Mouse (Mus musculus): ENCODE measurements around the gene H2-M10.2.

Gene H2-M10.2

DNA sequence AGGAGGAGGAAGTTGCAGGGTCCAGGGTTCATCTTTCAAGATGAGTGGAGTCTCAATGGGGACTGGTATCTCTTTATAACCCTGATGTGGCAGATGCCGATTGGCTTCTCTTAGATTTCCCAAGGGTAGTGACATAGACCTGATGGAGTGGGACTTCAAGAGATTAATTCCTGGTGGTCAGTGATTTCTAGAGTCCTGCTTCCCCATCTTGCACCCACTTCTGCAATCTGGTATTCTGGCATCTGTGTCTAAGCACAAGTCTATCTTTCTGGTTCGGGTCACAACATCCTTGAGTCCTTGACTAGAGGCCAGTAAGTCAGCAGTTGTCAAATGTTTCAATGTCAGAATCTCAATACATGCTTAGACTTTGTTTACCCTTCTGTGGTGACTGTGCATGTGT lies at the start of gene H2-M10.2:
H2-M10.2 (minus strand) TSS at position 101 of the 400 bp plus-strand sequence.
- DNase-seq = no peak

DNA sequence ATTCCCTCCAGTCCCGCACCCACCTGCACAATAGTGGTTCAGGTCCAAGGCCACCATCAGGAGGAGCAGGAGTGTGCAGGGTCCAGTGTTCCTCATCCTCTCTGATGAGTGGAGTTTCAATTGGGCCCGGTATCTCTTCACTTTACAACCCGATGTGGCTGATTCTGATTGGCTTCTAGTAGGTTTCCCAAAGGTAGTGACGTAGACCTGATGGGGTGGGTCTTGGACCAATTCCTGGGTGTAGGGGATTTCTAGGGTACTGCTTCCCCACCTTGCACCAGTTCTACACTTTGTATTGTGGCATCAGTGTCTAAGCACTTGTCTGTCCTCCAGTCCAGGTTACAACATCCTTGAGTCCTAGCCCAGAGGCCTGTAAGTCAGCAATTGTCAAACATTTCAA lies 39.8 kb upstream of the H2-M10.2 start, which contains the start of gene H2-M10.1:
H2-M10.1 (minus strand) TSS at position 101 of the 400 bp plus-strand sequence.
- DNase-seq = no peak

DNA sequence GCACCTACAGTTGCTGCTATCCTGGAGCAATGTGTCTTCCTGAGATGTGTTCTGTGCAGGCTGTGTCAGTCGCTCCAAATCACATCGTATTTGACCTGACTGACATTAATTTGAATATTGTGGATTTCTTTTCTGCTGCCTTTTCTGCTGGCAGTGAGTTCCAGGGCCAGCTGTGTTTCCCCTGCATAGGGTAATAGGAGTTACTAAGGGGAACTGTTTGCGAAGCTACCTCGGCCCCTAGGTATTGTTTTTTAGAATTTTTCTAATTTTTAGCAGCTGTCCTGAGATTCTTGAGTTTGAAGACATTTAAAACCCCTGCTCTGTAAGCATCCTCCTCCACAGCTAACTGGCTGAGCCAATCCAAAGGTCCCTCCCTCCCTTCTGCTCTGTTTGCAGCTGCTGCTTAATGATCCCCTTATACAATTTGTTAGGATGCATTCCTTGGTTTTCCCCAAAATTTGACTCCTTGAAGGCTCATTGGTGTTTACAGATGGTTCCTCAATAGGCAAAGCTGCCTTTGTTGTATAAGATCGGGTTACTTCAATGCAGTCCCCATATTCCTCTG lies 29.5 kb upstream of the H2-M10.2 start:
- DNase-seq = no peak

DNA sequence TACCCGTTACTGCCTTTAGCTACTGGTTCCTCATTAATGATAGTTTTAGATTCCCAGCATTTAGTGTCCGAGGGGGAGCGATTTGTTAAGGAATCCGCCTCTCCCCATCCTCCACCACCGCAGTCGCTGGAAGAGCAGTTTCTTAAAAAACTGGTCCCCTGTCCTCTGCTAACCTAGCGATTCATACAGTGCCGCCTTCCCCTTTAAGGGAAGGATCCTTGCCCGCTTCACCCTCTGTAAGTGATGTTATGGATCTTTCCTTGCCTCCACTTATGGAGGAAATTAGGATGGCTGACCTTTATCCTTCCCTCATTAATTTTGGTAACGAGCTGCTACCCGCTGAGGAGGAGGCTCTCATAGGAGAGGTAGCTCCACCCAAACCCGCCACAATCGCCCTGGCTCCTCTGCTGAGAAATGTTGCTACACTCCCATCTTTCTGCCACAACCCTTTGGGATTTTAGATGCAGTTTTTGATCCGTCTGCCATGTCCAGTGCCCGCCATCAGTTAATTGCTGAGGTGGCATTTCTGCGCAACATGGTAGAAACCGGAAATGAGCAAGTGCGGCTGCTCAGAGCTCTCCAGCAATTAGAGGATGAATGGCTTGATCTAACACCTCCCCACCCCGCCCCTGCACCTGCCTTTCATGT lies 28.9 kb upstream of the H2-M10.2 start:
- DNase-seq = peak; percentile 90

DNA sequence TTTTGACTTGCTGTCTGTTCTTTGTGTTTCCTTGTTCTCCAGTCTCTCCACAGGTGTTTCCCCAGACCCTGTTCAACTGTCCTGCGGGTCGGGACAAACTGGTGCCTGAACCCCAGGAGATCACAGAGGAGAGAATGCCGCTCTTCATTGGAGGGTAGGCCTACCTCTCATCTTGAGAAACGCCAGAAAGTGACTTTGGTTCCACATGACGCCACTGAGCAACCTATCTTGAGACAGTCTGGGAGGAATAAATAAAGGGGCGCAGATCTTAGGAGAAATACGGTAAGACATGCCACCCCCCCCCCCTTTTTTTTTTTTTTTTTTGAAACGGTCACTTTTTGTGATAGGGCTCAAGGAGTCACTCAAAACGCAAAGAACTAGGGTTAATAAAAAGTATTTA lies 28.2 kb upstream of the H2-M10.2 start:
- peak; percentile 36 to 42 for DNase-seq

DNA sequence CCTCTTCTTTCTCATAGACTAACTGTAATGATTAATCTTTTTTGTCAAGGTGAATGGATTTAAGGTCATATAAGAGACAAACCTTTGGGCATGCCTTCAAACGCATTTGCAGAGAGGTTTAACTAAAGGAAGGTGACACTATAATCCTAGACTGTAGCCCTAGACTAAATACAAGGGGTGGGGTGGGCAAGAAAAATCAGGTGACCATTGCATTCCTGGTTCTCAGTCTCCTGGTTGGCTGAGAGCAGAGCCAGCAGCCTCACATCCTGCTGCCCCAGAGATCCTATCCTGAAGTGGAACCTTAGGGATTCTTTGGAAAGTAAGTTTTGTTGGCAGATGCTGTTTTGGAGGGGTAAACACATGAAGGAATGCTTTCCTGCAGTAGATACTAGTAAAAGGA lies 23.0 kb upstream of the H2-M10.2 start:
- DNase-seq = no peak

DNA sequence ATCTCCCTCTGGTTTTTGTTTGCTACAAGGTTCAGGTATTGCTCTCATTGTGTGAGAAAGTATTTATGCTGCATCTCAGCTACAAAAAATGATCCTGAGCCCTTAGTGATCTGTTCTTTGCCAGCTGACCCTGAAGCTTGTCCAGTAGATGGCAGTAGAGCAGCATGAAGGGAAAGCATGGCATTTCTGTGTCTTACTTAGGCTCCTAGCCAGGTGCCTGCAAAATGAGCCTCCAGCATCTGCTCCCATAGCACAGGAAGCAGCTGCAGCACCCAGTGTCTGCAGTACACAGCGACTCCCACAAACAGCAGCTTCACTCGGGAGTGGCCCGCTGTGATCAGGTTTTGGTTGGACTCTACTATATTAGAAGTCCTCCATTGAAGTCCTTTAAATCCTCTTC lies 22.6 kb upstream of the H2-M10.2 start:
- peak; percentile 74 to 87 for DNase-seq

DNA sequence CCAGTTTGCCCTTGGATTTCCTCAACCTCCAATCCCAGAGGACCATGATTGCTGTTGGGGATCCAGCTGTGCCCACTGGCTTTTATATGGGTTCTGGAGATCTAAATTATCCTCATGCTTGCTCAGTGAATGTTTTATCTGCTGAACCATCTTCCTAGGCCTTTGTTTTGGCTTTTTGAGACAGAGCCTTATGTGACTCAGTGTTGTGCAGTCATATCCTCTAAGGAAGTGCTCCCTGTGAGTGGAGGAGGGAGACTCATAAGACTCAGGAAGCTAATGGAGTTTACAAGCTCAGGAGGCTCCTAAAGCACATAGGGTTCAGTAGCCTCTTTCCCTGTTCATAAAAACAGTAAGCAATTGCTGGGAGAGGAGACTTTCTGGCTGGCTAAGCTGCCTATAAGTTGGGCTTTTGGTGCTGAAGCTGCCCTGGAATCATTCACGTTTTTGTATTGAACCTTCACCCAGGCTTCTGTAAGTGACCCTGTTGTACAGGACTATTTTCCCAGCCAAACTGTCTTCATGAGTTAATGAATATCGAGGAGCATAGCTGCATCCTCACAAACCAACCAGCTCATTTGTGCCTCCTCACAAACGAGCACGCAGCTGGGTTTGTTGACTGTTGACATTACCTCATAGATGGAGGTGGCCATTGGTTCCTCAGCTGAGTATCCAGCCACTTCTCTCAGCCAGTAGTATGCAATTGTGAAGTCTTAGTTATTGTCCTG lies 4.6 kb downstream of the H2-M10.2 start:
- DNase-seq = no peak

DNA sequence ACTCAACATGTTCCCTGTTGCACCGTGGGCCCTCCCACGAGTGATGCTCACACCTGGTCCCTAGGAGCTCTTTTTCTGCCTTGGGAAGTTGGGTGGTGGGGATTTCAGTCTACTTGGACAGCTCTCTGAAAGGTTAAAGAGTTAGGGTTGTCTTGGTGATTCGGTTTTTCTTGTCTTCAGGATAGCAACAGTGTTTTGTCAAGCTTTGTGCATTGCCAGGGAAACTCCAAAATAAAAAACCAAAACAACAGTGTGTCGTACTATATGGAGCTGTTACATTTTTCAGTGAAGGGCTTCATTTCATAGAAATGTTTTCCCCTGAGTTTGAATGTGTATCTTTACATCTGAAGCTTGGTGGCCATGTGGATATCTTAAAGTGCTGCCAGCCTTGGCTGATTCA lies 11.5 kb downstream of the H2-M10.2 start:
- no peak for DNase-seq

DNA sequence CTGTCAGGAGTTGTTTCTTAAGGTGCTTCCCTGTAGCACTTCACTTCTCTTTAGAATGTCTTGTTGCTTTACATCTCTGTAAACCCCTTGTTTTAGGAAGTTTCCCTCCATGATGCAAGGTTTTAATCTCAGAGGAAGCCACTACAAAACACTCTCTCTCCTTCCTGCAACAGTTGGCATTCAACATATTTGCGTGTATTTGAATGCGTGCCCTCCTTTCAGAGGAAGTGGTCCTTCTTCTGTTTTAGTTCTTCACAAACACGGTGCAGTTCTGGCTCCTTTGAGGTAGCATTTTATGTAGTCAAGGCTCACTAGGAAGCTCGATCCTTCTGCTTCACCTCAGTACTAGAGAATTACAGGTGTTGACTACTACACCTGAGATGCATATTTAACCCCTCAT lies 12.5 kb downstream of the H2-M10.2 start:
- no peak for DNase-seq

DNA sequence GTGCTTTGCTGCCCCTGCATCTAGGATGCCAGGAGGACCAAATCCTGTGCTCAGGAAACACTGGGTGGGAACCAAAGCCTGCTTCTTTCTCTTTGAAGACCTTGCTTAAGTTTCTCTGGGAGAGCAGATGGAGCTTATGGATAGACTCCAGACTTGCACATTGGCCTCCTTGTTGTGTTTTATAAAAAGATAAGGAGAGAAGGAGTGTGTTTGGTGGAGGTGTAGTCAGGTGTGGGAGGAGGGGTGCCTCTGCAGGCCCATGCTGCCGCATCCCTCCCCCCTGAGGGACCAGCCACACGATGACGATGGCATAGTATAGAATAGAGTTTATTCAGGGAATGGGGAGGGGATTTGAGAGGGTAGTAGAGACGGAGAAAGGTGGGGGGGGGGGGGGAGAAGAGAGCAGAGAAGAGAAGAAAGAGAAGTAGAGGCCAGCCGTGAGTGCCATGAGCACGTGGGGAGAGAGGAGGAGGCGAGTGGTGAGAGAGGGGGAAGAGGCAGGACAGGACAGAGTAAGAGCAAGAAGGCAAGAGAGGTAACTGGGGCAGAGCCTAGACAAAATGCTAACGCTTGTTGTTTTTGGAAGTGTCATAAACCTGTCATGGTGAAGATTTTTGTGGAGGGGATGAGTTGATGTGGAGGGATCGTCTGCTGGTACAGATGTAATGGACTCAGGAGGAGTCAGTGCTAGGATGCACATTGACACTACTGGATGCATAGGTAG lies 13.5 kb downstream of the H2-M10.2 start:
- DNase-seq = no peak

DNA sequence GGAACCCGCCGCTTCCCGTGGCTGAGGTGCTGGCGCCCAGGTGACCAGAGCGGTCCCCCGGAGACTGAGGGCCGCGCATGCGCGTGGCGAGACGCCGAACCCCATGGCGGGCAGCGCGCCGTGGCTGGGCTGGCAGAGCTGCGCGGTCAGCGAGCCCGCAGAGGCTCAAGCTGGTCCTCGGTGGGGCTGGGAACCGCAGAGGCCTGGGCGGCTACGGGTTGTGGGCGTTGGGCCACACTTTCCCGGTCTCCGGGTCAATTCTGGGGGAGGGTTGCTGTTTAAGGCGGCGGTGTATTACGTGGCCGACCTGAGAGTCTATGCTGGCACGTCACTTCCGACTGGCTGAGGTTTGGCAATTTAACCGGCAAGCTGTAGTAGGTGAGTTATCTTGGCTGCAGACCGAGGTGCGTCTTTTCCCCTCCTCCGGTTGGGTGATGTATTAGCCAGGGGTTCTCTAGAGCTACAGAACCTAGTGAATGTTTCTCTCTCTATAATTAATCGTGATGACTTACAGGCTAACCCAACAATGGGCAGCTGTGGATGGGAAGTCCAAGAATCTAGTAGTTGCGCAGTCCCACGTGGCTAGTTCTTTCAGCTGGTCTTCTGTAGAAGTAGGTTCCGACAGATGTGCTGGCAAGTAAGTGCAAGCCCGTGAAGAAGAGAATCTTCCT lies 14.6 kb downstream of the H2-M10.2 start, which contains the start of gene Trim39:
Trim39 (minus strand) TSS at position 662 of the 671 bp plus-strand sequence.
- peak; percentile 11 to 97 for DNase-seq

DNA sequence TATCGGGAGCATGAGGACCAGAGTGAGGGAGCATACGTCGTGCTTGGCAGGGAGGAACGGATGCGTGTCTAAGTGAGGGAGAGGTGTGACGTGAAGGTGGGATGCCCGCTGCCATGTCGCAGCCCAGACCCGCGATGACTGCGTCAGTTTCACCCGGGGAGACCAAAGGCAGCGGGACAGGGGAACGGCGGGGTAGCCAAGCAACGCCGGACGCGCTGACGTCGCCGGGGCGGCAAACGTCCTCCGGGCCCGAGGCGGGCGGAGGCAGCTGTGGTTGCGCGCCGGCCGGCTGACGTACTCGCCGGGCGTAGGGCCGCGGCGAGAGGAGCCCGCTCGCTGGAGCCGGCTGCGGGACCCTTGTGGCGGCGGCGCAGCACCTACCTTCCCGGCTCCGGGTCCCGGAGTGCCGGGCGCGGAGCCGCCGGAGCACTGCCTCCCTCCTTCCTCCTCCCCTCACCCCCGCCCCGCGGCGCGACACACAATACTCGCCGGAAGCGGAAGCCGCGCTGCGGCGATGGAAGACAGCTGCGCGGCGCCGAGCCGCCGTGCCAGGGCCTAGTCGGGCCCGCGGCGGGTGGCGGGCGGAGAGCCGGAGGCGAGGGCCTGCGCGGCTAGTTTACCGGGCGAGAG lies 15.2 kb downstream of the H2-M10.2 start:
- DNase-seq = peak; percentile 93 to 98

DNA sequence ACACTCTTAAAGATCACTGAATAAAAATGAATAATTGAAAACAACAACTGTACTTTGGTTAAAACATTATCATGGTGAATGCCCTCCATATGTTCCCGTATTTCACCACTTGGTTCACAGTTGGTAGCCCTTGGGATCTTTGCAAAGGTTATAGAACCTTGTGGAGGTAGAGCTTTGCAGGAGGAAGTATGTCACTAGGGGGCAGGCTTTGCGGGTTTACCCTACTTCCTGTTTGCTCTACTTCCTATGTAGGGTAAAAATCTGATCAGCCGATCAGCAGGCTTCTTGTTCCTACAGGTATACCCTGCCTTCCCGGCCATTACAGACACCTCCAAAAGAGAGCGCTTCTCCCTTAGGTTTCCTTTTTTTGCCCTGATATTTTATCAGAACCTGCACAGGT lies 20.5 kb downstream of the H2-M10.2 start:
- DNase-seq = peak in 1 of 2 experiments; percentile 24

DNA sequence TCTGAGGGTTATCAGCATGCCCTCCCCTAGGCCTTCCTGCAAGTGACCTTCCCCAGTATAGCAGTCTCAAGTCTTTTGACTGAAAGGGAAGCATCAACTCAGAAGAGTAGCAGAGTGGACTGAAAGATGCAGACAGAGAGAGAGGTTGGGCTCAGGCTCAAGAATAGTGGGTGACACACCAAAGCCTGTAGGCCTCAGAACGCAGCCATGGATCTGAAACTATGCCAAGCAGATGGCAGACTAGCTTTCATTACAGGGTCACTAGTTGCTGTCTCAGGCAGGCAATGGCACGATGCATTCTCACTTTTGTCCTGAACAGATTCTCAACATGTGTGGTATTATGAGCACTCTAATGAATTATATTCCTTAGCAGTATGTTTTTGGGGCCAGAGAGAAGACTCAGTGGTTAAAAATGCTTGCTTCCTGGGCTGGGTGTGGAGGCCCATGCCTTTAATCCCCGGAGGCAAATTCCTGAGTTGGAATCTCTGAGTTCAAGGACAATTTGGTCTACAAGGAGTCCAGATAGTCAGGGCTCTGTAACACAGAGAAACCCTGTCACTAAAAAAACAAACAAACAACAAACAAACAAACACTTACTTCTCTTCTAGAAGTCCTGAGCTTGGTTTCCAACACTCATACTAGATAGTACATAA lies 21.9 kb downstream of the H2-M10.2 start:
- DNase-seq = no peak

DNA sequence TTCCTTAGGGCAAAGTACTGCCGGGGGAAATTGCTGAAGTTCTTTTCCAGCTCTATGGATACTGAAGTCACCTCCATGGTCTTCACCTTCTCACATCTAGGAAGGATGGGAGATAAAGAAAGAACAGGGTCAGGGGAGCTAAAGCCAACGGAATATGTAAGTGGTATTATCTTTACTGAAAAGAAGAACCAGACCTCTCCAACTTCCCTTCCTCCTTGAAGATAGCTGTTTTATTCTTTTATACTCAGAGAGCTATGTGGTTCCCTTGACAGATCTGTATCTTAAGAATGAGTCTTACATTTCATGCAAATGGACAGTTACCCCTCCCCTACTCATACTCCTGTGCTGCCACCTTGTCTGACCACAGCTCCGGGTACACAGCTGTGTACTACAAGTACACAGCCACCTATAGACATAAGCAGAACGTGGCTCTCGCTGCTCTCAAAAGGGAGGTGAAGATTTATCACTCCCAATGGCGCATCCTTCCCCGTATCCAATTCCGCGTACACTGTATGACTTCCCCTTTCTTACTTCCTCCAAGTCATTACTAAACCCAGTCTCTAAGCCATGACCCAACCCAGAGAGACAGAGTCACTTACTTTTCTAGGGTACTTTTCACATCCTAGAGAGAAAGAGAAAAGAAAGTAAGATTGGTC lies 24.7 kb downstream of the H2-M10.2 start:
- DNase-seq = no peak

DNA sequence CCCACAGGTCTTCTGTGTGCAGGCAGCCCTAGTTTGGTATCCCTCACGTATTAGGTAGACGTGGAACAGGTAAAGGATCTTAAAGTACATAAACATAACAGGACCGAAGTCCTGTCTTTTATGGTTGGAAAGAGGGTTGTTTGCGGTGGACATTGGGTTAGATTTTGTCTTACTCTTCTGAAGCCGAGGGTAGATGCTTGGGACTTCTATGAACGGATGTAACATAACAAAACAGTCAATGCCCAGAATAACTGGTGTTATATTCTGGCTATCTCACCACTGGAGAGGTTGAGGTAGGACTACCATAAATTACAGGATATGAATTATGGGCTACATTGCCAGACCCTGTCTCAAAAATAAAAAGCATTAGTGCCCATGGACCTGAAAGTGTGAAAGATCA lies 28.3 kb downstream of the H2-M10.2 start, which contains the start of gene Rpp21:
Rpp21 (minus strand) TSS at position 101 of the 400 bp plus-strand sequence.
- DNase-seq = no peak

DNA sequence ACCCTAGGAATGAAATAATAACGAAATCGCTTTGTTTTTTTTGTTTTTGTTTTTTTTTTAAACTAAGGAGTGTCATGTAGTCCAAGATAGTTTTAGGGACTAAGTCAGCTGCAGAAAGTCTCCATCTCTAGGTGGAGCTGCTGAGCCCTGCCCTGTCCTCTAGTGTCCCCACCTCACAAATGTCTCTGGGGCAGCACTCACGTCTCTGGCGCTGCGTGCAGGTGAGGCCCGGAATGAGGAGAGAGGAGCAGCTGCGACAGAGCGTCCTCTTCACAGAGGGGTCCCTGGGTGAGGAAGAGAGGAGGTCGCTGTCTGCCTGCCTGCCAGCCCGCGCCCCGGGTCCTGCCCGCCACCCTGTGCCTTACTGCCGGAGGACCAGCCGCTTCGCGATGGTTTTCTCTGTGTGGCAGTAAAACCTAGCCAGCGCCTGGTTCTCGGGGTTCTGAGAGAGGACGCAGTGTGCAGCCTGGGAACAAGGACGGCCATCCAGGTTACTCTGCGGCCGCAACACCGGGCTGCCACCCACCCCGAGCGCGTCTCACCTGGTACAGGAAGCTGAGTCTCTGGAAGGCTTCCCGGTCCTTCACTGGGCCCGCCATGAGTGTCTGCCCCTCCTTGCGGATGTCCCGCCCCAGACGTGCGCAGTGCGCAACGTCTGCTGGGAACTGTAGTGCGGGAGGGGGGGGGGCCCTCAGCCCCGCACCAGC lies 28.9 kb downstream of the H2-M10.2 start:
- DNase-seq = peak; percentile 89 to 92

DNA sequence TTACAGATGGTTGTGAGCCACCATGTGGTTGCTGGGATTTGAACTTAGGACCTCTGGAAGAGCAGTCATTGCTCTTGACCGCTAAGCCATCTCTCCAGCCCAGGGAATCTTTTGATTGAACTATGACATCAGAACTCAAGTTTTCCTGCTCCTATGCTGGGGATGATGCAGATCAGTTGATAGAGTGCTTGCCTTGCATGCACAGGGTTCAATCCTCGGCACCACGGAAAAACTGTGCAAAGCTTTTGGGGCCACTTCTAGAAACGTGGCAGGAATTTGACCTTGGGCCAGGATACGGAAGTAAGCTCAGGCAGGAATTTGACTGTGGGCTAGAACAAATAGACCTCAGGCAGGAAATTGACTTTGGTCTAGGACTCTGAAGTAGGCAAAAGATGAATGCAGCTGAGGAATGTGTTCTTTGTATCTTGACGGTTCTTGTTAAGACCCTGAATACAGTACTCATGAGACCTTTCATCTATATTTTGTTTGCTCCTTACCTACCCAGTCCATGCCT lies 33.1 kb downstream of the H2-M10.2 start:
- no peak for DNase-seq

DNA sequence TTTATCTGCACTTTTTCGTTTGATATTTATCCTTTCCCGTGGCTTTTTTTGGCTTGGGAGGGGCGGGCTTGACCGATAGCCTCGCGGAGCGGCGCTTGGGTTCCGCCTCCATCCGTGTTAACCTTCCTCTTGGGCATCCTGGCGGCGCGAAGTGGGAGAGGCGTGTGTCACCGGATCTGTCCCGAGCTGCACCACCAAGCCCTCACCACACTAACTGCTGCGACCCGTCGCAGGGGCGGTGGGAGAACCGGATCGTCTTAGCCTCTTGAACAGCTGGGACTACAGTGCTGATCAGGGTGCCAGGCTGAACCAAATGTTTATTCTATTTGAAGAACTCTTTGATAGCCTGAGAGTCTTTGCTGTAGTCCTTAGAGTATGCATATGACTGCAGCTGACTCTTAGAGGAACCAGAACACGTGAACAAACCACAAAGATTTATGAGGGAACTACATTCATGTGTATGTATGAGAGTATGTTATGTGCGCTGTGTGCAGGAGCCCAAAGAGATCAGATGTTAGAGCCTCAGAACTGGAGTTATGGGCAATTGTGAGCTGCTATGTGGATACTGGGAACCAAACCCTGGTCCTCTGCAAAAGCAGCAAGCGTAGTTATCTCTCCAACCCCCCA lies 33.9 kb downstream of the H2-M10.2 start:
- no peak for DNase-seq

Data from cerebellum, postnatal 25 days (tissue).